Mouse (Mus musculus): Measurements from ENCODE around the gene Zfhx2. TPM values are rescaled to one million over a fixed set of nuclear protein-coding genes. Genes with fewer than 3 reads are reported as not detected.
"Not testable (repeated sequence)": the region's sequence is repeated elsewhere in the genome, so short reads cannot be mapped to it uniquely, and the experiment has no call there.

Zfhx2 gene
- total RNA-seq, 2 experiments from 2014 or later, result 11.9 to 13.5 TPM

DNA sequence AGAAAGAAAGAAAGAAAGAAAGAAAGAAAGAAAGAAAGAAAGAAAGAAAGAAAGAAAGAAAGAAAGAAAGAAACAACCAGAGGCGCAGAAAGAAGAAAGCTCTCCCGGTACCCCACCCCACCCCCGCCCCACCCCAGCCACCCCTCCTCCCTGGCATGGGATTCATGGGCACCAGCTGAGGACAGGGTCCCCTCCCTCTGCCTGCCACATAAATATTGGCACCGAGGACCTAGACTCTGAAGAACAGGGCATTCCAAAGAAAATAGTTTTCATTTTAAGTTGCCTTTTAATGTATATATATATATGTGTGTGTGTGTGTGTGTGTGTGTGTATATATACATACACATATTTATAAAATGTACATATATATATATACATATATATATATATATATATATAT is 39.1 kb downstream of the Zfhx2 start:
- DNase-seq (ENCODE audit: low spot score in 2 of 2), result no peak

DNA sequence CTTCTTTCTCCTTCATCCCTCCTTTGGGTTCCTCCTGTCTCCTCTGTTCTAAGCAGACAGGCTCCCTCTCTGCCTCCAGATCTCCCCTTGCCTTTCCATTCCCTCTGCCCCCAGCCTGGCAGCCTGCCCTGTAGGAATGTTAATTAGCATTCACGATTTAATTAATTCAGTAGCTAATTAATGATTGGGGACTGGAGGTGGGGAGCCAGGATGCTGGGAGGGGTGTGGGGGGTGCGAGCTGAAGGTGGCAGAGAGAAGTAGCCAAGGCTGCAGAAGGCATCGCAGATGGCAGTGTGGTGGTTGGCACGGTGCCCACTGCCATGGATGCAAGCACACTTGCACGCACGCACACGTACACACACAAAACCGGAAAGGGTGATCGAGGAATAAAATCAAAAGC is 39.6 kb downstream of the Zfhx2 start:
- no peak for DNase-seq (ENCODE audit: low spot score in 2 of 2)

- no peak for DNase-seq (ENCODE audit: low spot score in 2 of 2)
Observed at GRCm38 (mm10) chr14:55047971-55048531, 44.1 kb downstream of the Zfhx2 start.

DNA sequence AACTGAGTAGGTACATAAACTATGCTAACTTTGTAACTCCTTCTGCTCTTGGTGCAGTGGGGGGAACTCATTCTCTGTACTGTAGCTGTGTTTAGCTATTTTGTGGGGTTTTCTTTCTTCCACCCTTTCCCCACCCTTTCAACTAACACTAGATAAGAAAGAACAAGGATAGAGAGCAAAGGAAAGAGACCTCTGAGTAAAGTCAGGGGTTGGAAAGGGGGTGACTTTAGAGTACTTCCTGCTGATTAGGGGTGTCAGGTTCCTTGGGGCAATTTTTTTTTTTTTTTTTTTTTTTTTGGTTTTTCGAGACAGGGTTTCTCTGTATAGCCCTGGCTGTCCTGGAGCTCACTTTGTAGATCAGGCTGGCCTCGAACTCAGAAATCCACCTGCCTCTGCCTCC is 48.4 kb downstream of the Zfhx2 start:
- DNase-seq (ENCODE audit: low spot score in 2 of 2), result not testable (repeated sequence)

DNA sequence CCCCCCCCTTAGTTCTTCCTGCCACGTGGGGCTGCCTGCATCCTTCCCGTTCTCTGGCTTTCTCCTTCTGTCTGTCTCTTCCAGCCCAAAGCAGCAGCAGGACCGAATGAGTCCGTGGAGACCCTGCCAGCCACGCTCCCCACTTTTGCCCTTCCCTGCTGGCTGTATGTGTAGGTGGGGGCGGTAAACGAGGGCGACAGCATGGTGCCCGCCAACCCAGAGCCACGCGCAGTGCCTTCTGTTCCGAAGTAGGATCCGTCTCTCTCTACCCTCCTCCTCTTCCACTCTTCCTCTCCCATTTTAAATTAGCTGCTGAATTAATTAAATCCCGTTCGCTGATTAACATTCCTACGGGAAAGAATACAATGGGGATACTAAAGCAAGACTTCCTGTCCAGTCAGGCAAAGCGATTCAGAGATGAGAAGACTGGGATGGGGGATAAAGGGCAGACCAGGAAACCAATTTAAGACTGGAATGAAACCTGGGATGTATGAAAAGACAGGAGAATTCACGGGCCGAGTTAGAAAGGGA is 59.4 kb downstream of the Zfhx2 start:
- no peak for DNase-seq (ENCODE audit: low spot score in 2 of 2)

DNA sequence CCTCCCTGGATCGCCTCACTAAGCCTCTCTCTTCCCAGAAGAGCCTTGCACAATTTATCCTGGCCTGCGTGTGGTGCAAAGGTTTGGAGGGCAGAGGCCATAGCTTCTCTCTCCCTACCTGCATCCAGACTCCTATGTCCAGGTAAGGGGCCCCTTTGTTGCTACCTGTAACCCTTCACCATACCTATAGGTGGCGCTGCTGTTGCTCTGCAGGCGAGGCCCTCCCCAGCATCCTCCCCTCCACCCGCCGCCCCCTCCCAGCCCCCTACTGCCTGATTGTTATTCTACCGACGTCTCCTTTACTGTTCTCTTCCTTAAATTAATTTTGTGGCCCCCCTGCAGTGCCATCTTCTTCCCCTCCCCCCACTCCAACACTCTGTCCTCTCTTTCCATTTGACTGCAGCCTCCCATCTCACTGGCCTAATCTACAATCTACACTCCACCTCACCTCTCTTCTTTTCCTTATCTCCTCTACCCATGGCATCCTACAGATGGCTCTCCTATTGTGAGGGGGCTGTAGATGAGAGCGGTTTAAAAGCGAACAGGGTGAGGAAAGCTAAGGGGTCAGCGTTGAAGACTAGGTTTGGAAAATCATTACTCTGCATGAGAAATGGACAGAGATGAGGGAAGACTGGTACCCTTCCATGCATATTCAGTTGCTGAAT is 63.0 kb downstream of the Zfhx2 start:
- DNase-seq (ENCODE audit: low spot score in 2 of 2), result no peak

GRCm38 (mm10) chr14:55028333-55028835 is 63.7 kb downstream of the Zfhx2 start:
- no peak for DNase-seq (ENCODE audit: low spot score in 2 of 2)

GRCm38 (mm10) chr14:55027653-55028052 is 64.5 kb downstream of the Zfhx2 start:
- no peak for DNase-seq (ENCODE audit: low spot score in 2 of 2)

DNA sequence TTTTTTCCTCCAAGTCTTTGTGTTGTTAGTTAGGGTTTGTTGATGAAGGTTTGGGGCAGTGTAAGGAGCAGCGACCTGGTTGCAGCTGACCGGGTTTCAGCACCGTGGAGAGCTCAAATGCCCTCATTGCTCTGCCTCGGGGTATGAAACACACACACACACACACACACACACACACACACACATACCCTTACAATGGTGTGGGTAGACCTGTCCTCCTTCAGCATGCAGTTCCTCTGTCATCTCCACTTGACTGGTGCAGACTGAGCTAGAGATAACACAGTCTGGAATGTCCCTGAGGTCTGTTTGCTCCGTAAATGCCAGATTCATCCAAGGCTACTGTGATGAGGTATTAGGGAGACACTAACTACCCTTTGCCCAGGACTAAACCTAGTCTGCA is 64.9 kb downstream of the Zfhx2 start:
- no peak for DNase-seq (ENCODE audit: low spot score in 2 of 2)

- no peak for DNase-seq (ENCODE audit: low spot score in 2 of 2)
Observed at GRCm38 (mm10) chr14:55025527-55025926, 66.6 kb downstream of the Zfhx2 start.

DNA sequence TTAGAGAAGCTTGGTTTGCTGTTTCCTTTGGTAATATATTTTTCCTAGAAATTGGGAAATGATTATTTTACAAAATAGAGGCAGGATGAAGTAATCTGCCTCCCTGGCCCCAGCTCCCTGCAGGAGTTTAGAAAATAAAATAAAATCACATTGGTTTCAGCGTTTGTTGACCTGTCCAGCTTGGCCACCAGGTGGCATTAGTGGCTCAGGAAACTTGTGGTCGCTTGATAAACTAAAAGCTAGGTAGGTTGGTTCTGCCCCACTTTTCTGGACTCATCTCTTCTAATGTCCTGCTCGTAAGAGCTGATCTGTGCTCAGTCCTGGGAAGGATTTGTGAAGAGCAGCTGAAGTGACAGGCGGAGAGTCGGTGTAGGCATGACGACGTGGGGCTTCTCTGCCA is 67.9 kb downstream of the Zfhx2 start:
- peak in 1 of 2 experiments; percentile 32 for DNase-seq (ENCODE audit: low spot score in 2 of 2)

- DNase-seq (ENCODE audit: low spot score in 2 of 2), result no peak
Observed at GRCm38 (mm10) chr14:55023011-55023410, 69.1 kb downstream of the Zfhx2 start.

- no peak for DNase-seq (ENCODE audit: low spot score in 2 of 2)
Observed at GRCm38 (mm10) chr14:55020394-55020793, 71.7 kb downstream of the Zfhx2 start.

GRCm38 (mm10) chr14:55016876-55017275 is 75.2 kb downstream of the Zfhx2 start:
- DNase-seq (ENCODE audit: low spot score in 2 of 2), result no peak

DNA sequence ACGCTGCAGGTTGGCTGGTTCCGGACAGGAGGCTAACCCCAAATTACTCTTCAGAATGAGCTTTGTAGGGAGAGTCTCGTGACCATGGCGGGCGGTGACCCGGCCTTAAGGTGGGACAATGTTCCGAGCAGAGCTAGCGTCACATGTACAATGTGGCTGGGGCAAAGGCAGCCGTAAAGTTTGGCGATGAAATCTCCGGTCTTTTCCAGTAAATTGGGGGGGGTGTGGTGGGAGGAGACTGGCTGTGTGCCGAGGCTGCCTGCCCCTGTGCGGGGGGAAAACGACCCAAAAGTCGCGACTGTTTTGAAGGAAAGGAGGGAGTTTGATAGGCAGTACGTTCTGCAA is 76.4 kb downstream of the Zfhx2 start:
- DNase-seq (ENCODE audit: low spot score in 2 of 2), result no peak

DNA sequence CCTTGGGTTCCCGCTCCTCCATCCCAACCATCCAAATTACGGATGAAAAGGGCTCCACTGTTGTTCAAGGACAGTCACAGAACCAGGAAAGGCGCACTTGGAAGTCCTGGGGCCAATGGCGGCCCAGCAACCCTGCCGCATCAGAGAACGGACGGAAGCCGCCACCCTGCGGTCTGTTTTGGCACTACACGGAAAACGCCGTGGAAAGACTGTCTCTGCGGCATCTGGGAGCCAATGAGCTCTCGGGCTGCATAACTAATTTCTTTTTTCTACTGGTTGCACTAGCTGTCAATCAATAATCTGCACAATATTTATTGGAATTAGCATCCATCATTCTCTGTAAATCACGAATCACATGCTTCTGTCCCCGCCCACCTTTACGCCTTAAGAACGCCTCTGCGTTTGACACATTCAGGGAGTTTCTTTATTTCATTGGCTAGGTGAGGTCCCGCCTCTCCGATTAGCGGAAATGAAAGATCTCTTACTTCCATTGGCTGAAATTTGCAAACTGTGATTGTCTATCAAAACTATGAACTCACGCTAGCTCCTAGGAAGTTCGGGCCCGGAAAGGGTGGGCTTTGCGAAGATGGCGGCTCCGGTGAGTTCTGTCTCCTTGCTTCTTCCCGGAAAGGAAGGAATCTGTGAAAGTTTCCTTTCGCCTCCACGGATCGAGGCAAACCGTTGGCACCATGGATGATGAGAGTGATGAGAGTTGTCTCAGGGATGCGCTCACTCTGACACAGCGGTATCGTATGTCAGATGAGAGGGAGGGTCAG is 76.9 kb downstream of the Zfhx2 start, which contains the start of gene Ngdn:
Gene Ngdn (plus strand): TSS at position 464 of the 776 bp plus-strand sequence.
- peak; percentile 89 to 93 for DNase-seq (ENCODE audit: low spot score in 2 of 2)

GRCm38 (mm10) chr14:55014591-55014990 is 77.5 kb downstream of the Zfhx2 start:
- DNase-seq (ENCODE audit: low spot score in 2 of 2), result peak in 1 of 2 experiments; percentile 11

- DNase-seq (ENCODE audit: low spot score in 2 of 2), result no peak
Observed at GRCm38 (mm10) chr14:55011116-55011515, 81.0 kb downstream of the Zfhx2 start.

Data from adrenal gland, postnatal 4 days (tissue).